Mouse (Mus musculus): ENCODE measurements around the gene Tmem229b. TPM values are rescaled to one million over a fixed set of nuclear protein-coding genes. Genes with fewer than 3 reads are reported as not detected.

Tmem229b gene
- polyA plus RNA-seq, 1 experiment from 2014 or later, result 70.9 TPM

DNA sequence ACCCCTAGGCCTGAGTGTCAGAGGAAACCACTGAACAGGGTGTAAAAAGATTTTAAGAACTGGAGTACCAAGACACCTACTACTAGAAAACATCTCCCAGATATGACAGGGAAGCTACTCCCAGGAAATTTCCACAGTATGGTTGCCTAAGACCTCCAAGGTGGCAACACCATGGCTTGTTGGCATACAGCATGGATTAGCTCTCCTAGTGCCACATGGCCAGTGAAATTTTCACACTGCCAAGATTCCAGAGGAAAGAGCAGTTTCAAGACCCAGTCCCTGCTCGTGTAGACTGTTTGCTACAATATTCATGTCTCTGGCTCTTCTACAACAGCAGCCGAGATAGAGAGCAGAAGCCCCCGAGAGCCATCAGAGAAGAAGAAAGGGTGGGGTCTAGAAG, 4.4 kb downstream of the Tmem229b start:
- Histone ChIP-seq H3K36me3 (no peaks in the 10 kb centered on the region), H3K4me3 (no peak overlapping the region), H3K9me3 (no peaks in the 10 kb centered on the region), H3K27ac (replicated peaks) (no peak overlapping the region), H3K9ac (no peak overlapping the region), H3K4me2 (no peak overlapping the region), H3K27me3 (no peaks in the 10 kb centered on the region), H3K4me1 (replicated peaks) (peaks cover 19% of the 10 kb centered on the region)
- 94% methylated on average over 3 of the region's 3 CpGs for WGBS
- ATAC-seq (ENCODE audit: low FRiP score, low read depth), result no peak

DNA sequence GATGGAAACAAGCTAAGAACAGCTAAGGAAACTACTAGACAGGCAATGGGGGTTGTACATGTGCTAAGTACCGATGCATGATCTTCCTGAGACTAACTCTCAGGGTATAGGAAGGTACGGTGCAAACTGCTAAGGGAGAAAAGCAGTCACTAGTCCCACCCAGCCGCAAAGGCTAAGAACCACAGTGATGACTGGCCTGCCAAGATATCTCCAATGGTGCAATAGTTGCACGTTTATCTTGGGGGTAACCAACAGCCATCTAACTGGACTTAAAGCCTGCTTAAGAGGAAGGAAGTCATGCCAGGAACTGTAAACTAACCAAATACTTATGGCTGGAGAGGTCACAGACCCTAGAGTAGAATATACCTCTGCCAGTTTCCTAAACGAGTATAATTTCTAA, 5.0 kb downstream of the Tmem229b start:
- Histone ChIP-seq H3K9ac (no peak overlapping the region), H3K36me3 (no peaks in the 10 kb centered on the region), H3K27me3 (no peaks in the 10 kb centered on the region), H3K4me2 (no peak overlapping the region), H3K4me3 (no peak overlapping the region), H3K4me1 (replicated peaks) (peaks cover 19% of the 10 kb centered on the region), H3K27ac (replicated peaks) (no peak overlapping the region), H3K9me3 (no peaks in the 10 kb centered on the region)
- ATAC-seq (ENCODE audit: low FRiP score, low read depth), result no peak
- 94% methylated on average over 5 of the region's 5 CpGs for WGBS

DNA sequence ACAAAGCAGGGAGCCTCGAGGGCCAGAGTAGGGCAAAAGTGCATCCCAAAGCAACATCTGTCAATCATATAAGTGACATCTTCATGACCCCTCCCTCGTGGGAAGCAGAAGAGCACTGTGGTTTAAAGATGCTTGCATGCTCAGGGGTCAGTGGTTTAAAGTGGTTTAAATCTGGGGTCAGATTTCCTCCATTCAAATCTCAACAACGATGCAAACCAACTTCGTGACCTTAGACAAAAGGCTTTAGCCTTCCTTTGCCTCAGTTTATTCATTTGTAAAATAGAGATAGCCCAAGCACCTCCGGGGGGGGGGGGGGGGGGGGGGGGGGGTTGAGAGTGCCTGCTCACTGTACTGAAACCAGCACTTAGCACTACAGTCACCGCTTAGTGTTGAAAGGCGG, 10.7 kb downstream of the Tmem229b start:
- Histone ChIP-seq H3K36me3 (no peaks in the 10 kb centered on the region), H3K27ac (replicated peaks) (no peak overlapping the region), H3K4me1 (replicated peaks) (no peaks in the 10 kb centered on the region), H3K27me3 (no peaks in the 10 kb centered on the region), H3K9ac (no peak overlapping the region), H3K9me3 (no peaks in the 10 kb centered on the region), H3K4me2 (no peak overlapping the region), H3K4me3 (no peak overlapping the region)
- no peak for ATAC-seq (ENCODE audit: low FRiP score, low read depth)
- WGBS, result 13% methylated on average over 6 of the region's 7 CpGs

DNA sequence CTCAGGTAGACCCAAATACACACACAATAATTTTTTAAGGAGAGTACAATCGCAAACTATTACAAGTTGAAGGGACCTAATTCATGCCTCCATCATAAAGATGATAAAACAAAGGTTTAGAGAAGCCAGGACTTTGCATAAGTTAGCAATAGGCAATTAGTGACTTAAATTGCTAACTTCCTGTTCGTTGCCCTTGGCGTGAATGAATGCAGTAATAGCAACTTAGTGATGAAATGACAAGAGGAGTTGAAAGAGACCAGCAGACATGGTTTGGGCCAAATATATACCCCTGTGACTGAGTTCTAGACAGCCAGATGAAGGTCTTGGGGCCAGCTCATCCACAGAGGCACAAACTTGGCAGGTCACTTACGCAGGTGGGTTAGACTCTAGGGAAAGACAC, 11.2 kb downstream of the Tmem229b start:
- ATAC-seq (ENCODE audit: low FRiP score, low read depth), result no peak
- H3K4me3 ChIP-seq, result no peak overlapping the region
- no peak overlapping the region for H3K4me2 ChIP-seq
- no peak overlapping the region for H3K27ac ChIP-seq (replicated peaks)
- no peaks in the 10 kb centered on the region for H3K4me1 ChIP-seq (replicated peaks)
- H3K9ac ChIP-seq, result no peak overlapping the region
- H3K9me3 ChIP-seq, result no peaks in the 10 kb centered on the region
- 76% methylated on average over 4 of the region's 4 CpGs for WGBS
- H3K36me3 ChIP-seq, result no peaks in the 10 kb centered on the region
- H3K27me3 ChIP-seq, result no peaks in the 10 kb centered on the region

DNA sequence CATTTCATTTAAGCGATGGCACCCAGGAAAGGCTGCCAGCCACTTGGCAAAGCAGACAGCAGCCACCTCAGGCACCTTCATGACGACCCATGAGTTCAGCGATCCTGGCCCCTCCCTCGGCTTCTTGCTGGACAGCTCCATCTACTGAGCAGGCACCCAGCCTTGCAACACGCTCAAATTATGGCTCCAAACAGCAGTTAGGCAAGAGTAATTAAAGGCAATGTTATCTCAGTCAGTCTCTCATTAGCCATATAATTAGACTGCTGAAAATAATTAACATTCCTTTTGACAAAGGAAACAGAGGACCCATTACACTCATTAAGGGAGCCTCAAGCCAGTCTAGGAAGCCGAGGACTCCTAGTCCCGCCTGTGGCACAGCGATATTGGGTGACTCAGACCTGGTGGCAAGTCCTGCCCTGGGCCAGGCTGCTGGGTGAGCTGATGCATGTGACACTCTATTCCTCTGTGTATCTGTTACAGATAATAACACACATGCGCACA, 19.8 kb downstream of the Tmem229b start:
- Histone ChIP-seq H3K4me3 (no peak overlapping the region), H3K4me2 (no peak overlapping the region), H3K4me1 (replicated peaks) (peaks cover 23% of the 10 kb centered on the region), H3K27ac (replicated peaks) (0 out of 2 replicates have a peak overlapping the region, but pooled peaks have one; percentile 12), H3K36me3 (no peaks in the 10 kb centered on the region), H3K9ac (no peak overlapping the region), H3K27me3 (no peaks in the 10 kb centered on the region), H3K9me3 (no peaks in the 10 kb centered on the region)
- WGBS, result 38% methylated on average over 9 of the region's 9 CpGs
- ATAC-seq (ENCODE audit: low FRiP score, low read depth), result peak; percentile 77

DNA sequence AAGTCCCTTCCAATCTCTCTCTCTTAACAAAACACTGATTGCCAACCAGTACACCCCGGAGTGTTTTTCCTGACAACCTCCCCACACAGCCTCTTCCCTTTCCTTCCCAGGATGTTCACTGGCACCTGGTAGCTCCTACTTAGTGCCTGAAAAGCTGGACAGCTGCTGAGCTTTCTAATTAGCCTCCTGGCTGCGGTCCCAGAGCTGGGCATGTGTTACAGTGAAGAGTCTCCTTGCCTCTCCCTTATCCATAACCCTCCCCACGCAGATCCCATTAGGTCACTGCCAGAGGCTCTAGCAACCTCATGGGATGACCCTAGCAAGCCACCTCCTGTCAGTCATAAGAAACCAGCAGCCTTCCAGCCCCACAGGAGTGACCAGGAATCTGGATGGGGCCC, 23.4 kb downstream of the Tmem229b start:
- Histone ChIP-seq H3K36me3 (0 out of 2 replicates have a peak, but pooled peaks cover 3% of the 10 kb centered on the region), H3K27ac (replicated peaks) (no peak overlapping the region), H3K9me3 (no peaks in the 10 kb centered on the region), H3K4me3 (no peak overlapping the region), H3K9ac (no peak overlapping the region), H3K4me2 (no peak overlapping the region), H3K4me1 (replicated peaks) (peaks cover 23% of the 10 kb centered on the region), H3K27me3 (no peaks in the 10 kb centered on the region)
- 31% methylated on average over 3 of the region's 3 CpGs for WGBS
- peak; percentile 62 for ATAC-seq (ENCODE audit: low FRiP score, low read depth)

DNA sequence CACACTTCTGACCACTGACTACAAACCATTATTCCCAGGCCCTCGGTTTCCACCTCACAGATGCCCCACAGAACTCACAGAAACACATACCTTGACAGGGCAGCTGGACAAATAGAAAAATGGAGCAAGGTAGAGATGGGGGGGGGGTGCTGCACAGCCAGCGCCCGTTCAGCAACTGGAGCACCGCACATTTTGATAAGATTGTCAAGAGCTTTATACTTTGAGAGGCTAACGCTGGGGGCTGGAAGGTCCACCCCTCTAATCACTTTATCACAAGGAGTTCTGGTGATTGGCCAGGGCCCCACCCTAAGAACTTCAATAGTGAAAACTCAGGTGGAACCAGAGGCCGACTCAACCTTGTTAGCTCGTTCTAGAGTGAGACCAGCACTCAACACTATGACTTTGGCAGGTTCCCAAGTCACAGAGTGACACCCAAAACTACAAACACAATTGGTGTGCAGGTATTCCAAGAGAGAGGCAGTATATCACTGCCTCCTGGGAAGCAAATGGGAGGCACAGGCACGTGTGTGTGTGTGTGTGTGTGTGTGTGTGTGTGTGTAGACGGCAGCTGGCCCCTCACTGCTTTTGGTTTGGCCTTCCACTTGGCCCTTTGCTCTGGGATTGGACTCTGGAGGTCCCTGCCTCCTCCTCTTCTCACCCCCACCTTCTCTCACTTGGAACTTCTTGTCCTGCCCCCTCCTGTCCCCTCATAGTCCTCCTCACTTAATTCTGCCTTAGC, 24.0 kb downstream of the Tmem229b start:
- Histone ChIP-seq H3K4me2 (no peak overlapping the region), H3K4me3 (no peak overlapping the region), H3K36me3 (0 out of 2 replicates have a peak, but pooled peaks cover 3% of the 10 kb centered on the region), H3K9ac (no peak overlapping the region), H3K9me3 (no peaks in the 10 kb centered on the region), H3K27me3 (no peaks in the 10 kb centered on the region), H3K4me1 (replicated peaks) (peaks cover 23% of the 10 kb centered on the region), H3K27ac (replicated peaks) (no peak overlapping the region)
- no peak for ATAC-seq (ENCODE audit: low FRiP score, low read depth)
- WGBS, result 77% methylated on average over 9 of the region's 9 CpGs

DNA sequence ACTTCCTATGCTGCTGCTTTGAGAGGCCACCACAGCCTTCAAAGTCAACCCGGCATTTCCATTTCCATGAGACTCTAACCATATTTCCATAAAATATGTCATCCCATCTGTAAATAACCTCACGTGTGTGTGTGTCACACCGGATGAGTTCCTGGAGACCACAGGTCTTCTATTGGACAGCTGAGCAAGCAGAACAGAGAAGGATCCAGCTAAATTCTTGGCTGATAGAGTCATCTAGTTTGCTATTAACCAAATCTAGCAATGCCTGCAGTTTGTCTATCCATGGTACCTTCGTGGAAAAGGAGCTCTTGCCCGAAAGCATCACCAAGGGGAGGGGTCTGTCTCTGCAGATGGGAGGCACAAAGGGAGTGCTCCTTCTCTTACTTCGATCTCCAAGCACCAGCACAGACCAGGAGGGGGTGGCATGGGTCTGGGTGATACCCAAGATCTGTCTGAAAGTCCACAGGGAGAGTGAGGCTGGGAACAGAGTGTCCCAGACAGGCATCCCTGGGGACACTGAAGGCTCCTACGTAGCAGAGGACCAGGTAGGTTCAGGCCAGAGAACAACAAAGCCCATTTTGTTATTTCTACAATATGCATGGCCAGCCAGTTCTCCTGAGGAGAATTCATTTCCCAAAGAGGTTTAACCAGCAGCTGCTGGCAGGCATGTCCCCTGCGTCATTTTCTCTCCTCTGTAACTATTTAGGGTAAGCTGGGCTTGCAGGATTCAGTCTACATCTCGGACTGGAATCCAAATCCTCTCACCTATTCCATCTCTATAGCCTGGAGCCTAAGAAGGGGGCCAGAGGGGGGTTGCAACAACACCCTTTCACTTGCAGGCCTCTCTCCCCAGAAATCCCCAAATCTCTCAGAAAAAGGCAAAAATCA, 25.2 kb downstream of the Tmem229b start:
- 0 out of 2 replicates have a peak, but pooled peaks cover 3% of the 10 kb centered on the region for H3K36me3 ChIP-seq
- H3K9ac ChIP-seq, result no peak overlapping the region
- 75% methylated on average over 9 of the region's 9 CpGs for WGBS
- no peak for ATAC-seq (ENCODE audit: low FRiP score, low read depth)
- no peak overlapping the region for H3K4me3 ChIP-seq
- no peak overlapping the region for H3K4me2 ChIP-seq
- H3K27ac ChIP-seq (replicated peaks), result no peak overlapping the region
- H3K27me3 ChIP-seq, result no peaks in the 10 kb centered on the region
- no peaks in the 10 kb centered on the region for H3K9me3 ChIP-seq
- H3K4me1 ChIP-seq (replicated peaks), result peaks cover 12% of the 10 kb centered on the region

DNA sequence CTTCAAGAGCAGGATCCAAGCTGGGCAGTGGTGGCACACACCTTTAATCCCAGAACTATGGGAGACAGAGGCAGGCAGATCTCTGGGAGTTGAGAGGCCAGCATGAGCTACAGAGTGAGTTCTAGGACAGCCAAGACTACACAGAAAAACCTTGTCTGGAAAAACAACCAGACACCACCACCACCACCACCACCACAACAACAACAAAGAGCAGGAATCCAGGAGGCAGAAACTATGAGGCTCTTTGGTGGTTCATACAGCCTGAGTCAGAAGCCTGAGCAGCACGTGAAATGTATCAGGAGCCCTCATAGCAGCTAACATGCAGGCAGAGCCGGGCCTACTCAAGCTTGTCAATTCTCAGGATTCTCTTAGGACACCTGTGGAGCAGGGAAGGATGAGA, 26.3 kb downstream of the Tmem229b start:
- no peak overlapping the region for H3K9ac ChIP-seq
- no peak overlapping the region for H3K27ac ChIP-seq (replicated peaks)
- H3K36me3 ChIP-seq, result 0 out of 2 replicates have a peak, but pooled peaks cover 10% of the 10 kb centered on the region
- no peaks in the 10 kb centered on the region for H3K27me3 ChIP-seq
- WGBS, result 88% methylated on average over 2 of the region's 2 CpGs
- no peak overlapping the region for H3K4me3 ChIP-seq
- no peaks in the 10 kb centered on the region for H3K9me3 ChIP-seq
- peaks cover 12% of the 10 kb centered on the region for H3K4me1 ChIP-seq (replicated peaks)
- ATAC-seq (ENCODE audit: low FRiP score, low read depth), result no peak
- H3K4me2 ChIP-seq, result no peak overlapping the region

DNA sequence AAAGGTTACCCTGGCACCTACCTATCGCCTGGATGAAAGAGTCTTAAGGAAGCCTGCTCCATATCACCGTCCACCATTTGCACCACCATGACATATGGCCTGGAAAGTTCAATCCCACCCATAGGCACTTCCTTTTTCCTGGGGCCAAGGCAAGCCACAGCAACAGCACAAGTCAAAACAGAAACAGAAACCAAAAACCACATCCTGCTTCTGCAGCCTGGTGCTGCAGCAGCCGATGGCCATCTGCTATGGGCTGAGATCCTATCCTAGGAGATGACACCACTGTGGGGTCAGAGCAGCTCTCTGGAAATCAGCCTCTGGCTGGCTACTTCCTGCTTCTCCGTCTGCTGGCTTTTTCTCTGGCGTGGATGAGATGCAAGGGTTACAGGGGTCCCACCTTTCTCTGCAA, 26.7 kb downstream of the Tmem229b start:
- peaks cover 12% of the 10 kb centered on the region for H3K4me1 ChIP-seq (replicated peaks)
- 89% methylated on average over 5 of the region's 5 CpGs for WGBS
- no peak overlapping the region for H3K27ac ChIP-seq (replicated peaks)
- H3K9ac ChIP-seq, result no peak overlapping the region
- H3K27me3 ChIP-seq, result no peaks in the 10 kb centered on the region
- H3K4me2 ChIP-seq, result no peak overlapping the region
- no peaks in the 10 kb centered on the region for H3K9me3 ChIP-seq
- 0 out of 2 replicates have a peak, but pooled peaks cover 10% of the 10 kb centered on the region for H3K36me3 ChIP-seq
- H3K4me3 ChIP-seq, result no peak overlapping the region
- ATAC-seq (ENCODE audit: low FRiP score, low read depth), result no peak

DNA sequence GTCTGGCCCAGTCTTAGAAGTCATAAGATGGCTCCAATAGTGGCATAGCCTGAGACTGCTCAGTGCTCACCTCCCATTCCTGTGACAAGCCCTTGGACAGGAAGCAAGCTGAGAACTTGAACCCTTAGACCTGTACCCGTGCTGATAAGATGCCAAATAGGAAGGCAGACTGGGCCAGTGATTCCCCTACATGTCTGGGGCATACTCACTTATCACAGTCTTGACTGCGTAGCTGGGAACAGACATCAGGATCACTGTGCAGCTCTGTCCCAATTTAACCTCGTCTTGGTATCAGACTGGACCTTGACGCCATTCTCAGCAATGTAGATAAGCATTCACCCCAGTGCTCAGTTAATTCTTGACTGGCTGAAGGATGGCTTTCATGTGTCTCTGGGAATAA, 29.9 kb downstream of the Tmem229b start:
- H3K36me3 ChIP-seq, result peaks cover 19% of the 10 kb centered on the region
- H3K4me1 ChIP-seq (replicated peaks), result no peaks in the 10 kb centered on the region
- H3K27me3 ChIP-seq, result no peaks in the 10 kb centered on the region
- no peak overlapping the region for H3K9ac ChIP-seq
- no peak overlapping the region for H3K27ac ChIP-seq (replicated peaks)
- H3K9me3 ChIP-seq, result no peaks in the 10 kb centered on the region
- 94% methylated on average over 4 of the region's 4 CpGs for WGBS
- no peak overlapping the region for H3K4me3 ChIP-seq
- H3K4me2 ChIP-seq, result no peak overlapping the region
- ATAC-seq (ENCODE audit: low FRiP score, low read depth), result no peak

DNA sequence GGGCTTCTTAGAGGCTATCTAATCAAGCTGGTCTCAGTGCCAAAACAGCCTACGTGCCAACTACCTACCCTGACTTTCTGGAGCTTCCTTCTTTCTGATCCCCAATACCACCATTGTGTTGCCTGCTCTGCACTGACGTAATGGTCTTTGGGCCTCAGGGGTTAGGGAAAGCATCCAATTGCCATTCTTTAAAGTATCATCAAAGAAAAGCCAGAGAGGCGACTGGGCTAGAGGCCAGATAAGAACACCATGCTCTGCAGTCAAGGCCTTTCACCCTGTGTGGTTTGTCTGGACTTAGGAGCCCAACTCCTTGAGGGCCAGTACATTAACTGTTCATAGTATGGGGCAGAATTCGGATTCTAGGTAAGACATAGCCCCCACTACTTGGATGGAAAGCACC, 30.3 kb downstream of the Tmem229b start:
- H3K27me3 ChIP-seq, result no peaks in the 10 kb centered on the region
- H3K9me3 ChIP-seq, result no peaks in the 10 kb centered on the region
- H3K36me3 ChIP-seq, result peaks cover 19% of the 10 kb centered on the region
- no peak overlapping the region for H3K4me3 ChIP-seq
- H3K27ac ChIP-seq (replicated peaks), result no peak overlapping the region
- no peak overlapping the region for H3K9ac ChIP-seq
- no peaks in the 10 kb centered on the region for H3K4me1 ChIP-seq (replicated peaks)
- whole genome bisulfite sequencing, result 80% methylated on average over 4 of the region's 4 CpGs
- no peak overlapping the region for H3K4me2 ChIP-seq
- ATAC-seq (ENCODE audit: low FRiP score, low read depth), result no peak

Data from hindbrain, embryonic 15.5 days (tissue).